8 mouse cellular contexts compared by ENCODE assay signal in genomic region chr5:121449976-121450375, GRCm38 (mm10). TPM values are rescaled to one million over a fixed set of nuclear protein-coding genes. Genes with fewer than 3 reads are reported as not detected.
DNase-seq lines count a peak whose midpoint lies in the region; ATAC-seq and TF ChIP-seq lines count a peak whose summit lies in the region.
"Had no signal": no experiment of that assay in that cellular context is flagged by ENCODE, and none has a peak within 500 bp of the region (broad histone marks: within the 10 kb centered on the region; RNA-seq: fewer than 3 reads in every experiment).

No protein-coding gene starts in this region.

- H3K4me2 ChIP-seq in kidney, embryonic 15.5 days, result no peak overlapping the region

- TF ChIP-seq CTCF in kidney, adult 2 months (conservative IDR thresholded peaks at IDR 0.05; ENCODE audit: insufficient read depth, insufficient read length, low read depth, low read length), result no peak
- peak; percentile 40; the same call in 1 of the 2 replicates for TF ChIP-seq CTCF in brain, embryonic 14.5 days (IDR thresholded peaks at IDR 0.05; ENCODE audit: borderline replicate concordance, extremely low read depth, insufficient read depth, insufficient read length)

- peak; percentile 69 for DNase-seq in kidney, adult 2 months
- peak; percentile 74 for DNase-seq in MEL-GATA-1-ER (ENCODE audit: extremely low read depth, low read depth)
- DNase-seq in brain, embryonic 14.5 days (ENCODE audit: low read depth), result peak; percentile 60
- DNase-seq in heart, postnatal 4 days, result peak; percentile 76
- peak; percentile 80 for DNase-seq in lung, postnatal 14 days
- DNase-seq in spleen, postnatal 14 days (ENCODE audit: low spot score in 2 of 2), result peak; percentile 31 to 65

- H3K9me3 ChIP-seq in kidney, embryonic 15.5 days (replicated peaks), result no peaks in the 10 kb centered on the region
- H3K9me3 ChIP-seq: midbrain, embryonic 12.5 days had no signal

- TF ChIP-seq POLR2A in kidney, adult 2 months (IDR thresholded peaks at IDR 0.05; ENCODE audit: low read depth, low read length), result no peak
- TF ChIP-seq POLR2A in brain, embryonic 14.5 days (IDR thresholded peaks at IDR 0.05; ENCODE audit: borderline replicate concordance, extremely low read depth, insufficient read depth, insufficient read length, poor library complexity, severe bottlenecking), result no peak

- H3K27me3 ChIP-seq in kidney, adult 2 months (replicated peaks; ENCODE audit: control insufficient read depth, insufficient read depth, low read length), result no peaks in the 10 kb centered on the region
- H3K27me3 ChIP-seq in kidney, embryonic 15.5 days, result no peaks in the 10 kb centered on the region
- H3K27me3 ChIP-seq: midbrain, embryonic 12.5 days had no signal

- ATAC-seq in kidney, embryonic 15.5 days (replicated peaks; ENCODE audit: low FRiP score), result no peak

- peaks cover 20% of the 10 kb centered on the region; the same call in 1 of the 2 replicates for H3K4me1 ChIP-seq in kidney, adult 2 months (ENCODE audit: control insufficient read depth, insufficient read depth, low read length)
- H3K4me1 ChIP-seq in kidney, embryonic 15.5 days, result peaks cover 40% of the 10 kb centered on the region

- H3K27ac ChIP-seq in kidney, adult 2 months (ENCODE audit: insufficient read depth, low read depth, low read length), result no peak overlapping the region
- H3K27ac ChIP-seq in kidney, embryonic 15.5 days, result no peak overlapping the region
- H3K27ac ChIP-seq: midbrain, embryonic 12.5 days had no signal

- peaks cover 2% of the 10 kb centered on the region for H3K36me3 ChIP-seq in kidney, adult 2 months (ENCODE audit: control insufficient read depth, insufficient read depth, low read length)
- peaks cover 51% of the 10 kb centered on the region for H3K36me3 ChIP-seq in kidney, embryonic 15.5 days

- 57% methylated on average over 6 of the region's 6 CpGs for WGBS in kidney, adult 2 months
- 73% methylated on average over 6 of the region's 6 CpGs for WGBS in kidney, embryonic 15.5 days

- no peak overlapping the region for H3K4me3 ChIP-seq in kidney, adult 2 months (ENCODE audit: insufficient read depth, low read depth, low read length)
- no peak overlapping the region for H3K4me3 ChIP-seq in kidney, embryonic 15.5 days (replicated peaks)
- H3K4me3 ChIP-seq: midbrain, embryonic 12.5 days had no signal

- no peak overlapping the region for H3K9ac ChIP-seq in kidney, embryonic 15.5 days
- H3K9ac ChIP-seq: midbrain, embryonic 12.5 days had no signal

RNA-seq across cellular contexts. Expression of gene Tmem116, which starts 1.7 kb away (rescaled TPM):
- 147 and 171 TPM in 2 replicates for polyA plus RNA-seq in kidney, adult 2 months (2012; rRNA removed)
- polyA plus RNA-seq in kidney, embryonic 15.5 days (2015; fragmentation: Nextera tagmentation; extraction: Ambion mirVana), result 6.7 and 8.5 TPM in 2 replicates
- polyA plus RNA-seq in brain, embryonic 14.5 days (2012; rRNA removed), result 1.8 TPM in 2 replicates
- total RNA-seq in heart, postnatal 4 days (2021), result 1 to 10 TPM; 5.5 to 5.6 TPM

RNA-seq across cellular contexts. Expression of gene Erp29, which starts 2.3 kb away (rescaled TPM):
- polyA plus RNA-seq in kidney, adult 2 months (2012; rRNA removed), result 56.7 and 77.8 TPM in 2 replicates
- polyA plus RNA-seq in kidney, embryonic 15.5 days (2015; fragmentation: Nextera tagmentation; extraction: Ambion mirVana), result 165 and 174 TPM in 2 replicates
- 110 and 121 TPM in 2 replicates for polyA plus RNA-seq in brain, embryonic 14.5 days (2012; rRNA removed)
- 100 to 1,000 TPM; 110 TPM for total RNA-seq in heart, postnatal 4 days (2021)

RNA-seq across cellular contexts. Expression of gene Naa25, which starts 52.2 kb away (rescaled TPM):
- polyA plus RNA-seq in kidney, adult 2 months (2012; rRNA removed), result 7.0 and 8.1 TPM in 2 replicates
- 43.7 and 44.5 TPM in 2 replicates for polyA plus RNA-seq in kidney, embryonic 15.5 days (2015; fragmentation: Nextera tagmentation; extraction: Ambion mirVana)
- polyA plus RNA-seq in brain, embryonic 14.5 days (2012; rRNA removed), result 29.7 and 30.1 TPM in 2 replicates
- 10 to 100 TPM; 21.6 TPM for total RNA-seq in heart, postnatal 4 days (2021)

RNA-seq across cellular contexts. Expression of gene Adam1b, which starts 53.3 kb away (rescaled TPM):
- polyA plus RNA-seq in kidney, adult 2 months (2012; rRNA removed), result not detected in 2 replicates
- 0.08 and 0.22 TPM in 2 replicates for polyA plus RNA-seq in kidney, embryonic 15.5 days (2015; fragmentation: Nextera tagmentation; extraction: Ambion mirVana)
- not detected in 2 replicates for polyA plus RNA-seq in brain, embryonic 14.5 days (2012; rRNA removed)
- not detected for total RNA-seq in heart, postnatal 4 days (2021)
- polyA plus RNA-seq: midbrain, embryonic 12.5 days had no signal

Comparison
In these comparisons a context has a peak if more than half of its experiments do, and no peak if none do; other contexts are left out.
1. RNA of gene Tmem116, which starts 1.7 kb away (polyA plus RNA-seq): 147 to 171 TPM in kidney, adult 2 months; 6.7 to 8.5 TPM in kidney, embryonic 15.5 days and 1.8 TPM in brain, embryonic 14.5 days; every median in the first group is over 10 times any median in the second.
2. Peak in every context shown above with its lines, with median percentiles within 50 percentile points of each other: DNase-seq.